Mouse (Mus musculus): ENCODE measurements at regions not wholly inside any gene's neighbourhood (a gene's known extent, or its start where the extent isn't known, plus 50 kb on each side); places are given as distances from the start of the nearest gene placed in this dataset.

- TF ChIP-seq CTCF (IDR thresholded peaks at IDR 0.05; ENCODE audit: borderline replicate concordance, insufficient read depth, low read depth, low read length) (no peak), POLR2A (IDR thresholded peaks at IDR 0.05; ENCODE audit: borderline replicate concordance, insufficient read depth, low read length) (no peak)
Observed at GRCm38 (mm10) chr14:97638187-97638792, 531.3 kb downstream of the Dach1 start.

Data from cerebellum, adult 2 months (tissue).